Mouse (Mus musculus) small intestine, adult 2 months (tissue): ENCODE measurements around the gene Tmem234. TPM values are rescaled to one million over a fixed set of nuclear protein-coding genes. Genes with fewer than 3 reads are reported as not detected.

Experiments
- H3K27ac ChIP-seq: fragments of 200-500 bp; 2 replicates; pipeline ENCODE4 v1.5.1; 2012; ENCODE audit warnings: low read depth, low read length, control low read depth, inconsistent platforms; ENCODE audit not compliant: insufficient read depth
- H3K27me3 ChIP-seq: fragments of 200-500 bp; 2 replicates; pipeline ENCODE4 v1.6.1; 2012; ENCODE audit warnings: mild to moderate bottlenecking, moderate library complexity, low read length, inconsistent platforms; ENCODE audit not compliant: control insufficient read depth, insufficient read depth
- H3K36me3 ChIP-seq: fragments of 200-500 bp; 2 replicates; pipeline ENCODE4 v1.6.1; 2012; ENCODE audit warnings: mild to moderate bottlenecking, low read length, control low read depth, inconsistent platforms; ENCODE audit not compliant: control insufficient read depth, insufficient read depth
- H3K4me1 ChIP-seq: fragments of 200-500 bp; 2 replicates; pipeline ENCODE4 v1.6.1; 2012; ENCODE audit warnings: low read length, inconsistent platforms, mixed read lengths; ENCODE audit not compliant: control insufficient read depth, insufficient read depth, insufficient read length
- H3K4me3 ChIP-seq: fragments of 200-500 bp; 2 replicates; pipeline ENCODE4 v1.5.1; 2012; ENCODE audit warnings: low read depth, mild to moderate bottlenecking, control low read depth, inconsistent platforms, low read length, moderate library complexity
- CTCF ChIP-seq: fragments of 200-500 bp; IDR thresholded peaks from 2 replicates; pipeline ENCODE4 v1.5.1; 2012; ENCODE audit warnings: low read depth, mild to moderate bottlenecking, control low read depth, inconsistent platforms, low read length, moderate library complexity, mixed read lengths; ENCODE audit not compliant: insufficient replicate concordance, insufficient read length; ENCODE audit errors: extremely low read depth
- POLR2A ChIP-seq: fragments of 200-500 bp; IDR thresholded peaks from 2 replicates; pipeline ENCODE4 v1.6.1; 2012; ENCODE audit warnings: low read depth, mild to moderate bottlenecking, control low read depth, inconsistent platforms, low read length, moderate library complexity
- WGBS: fragments of 180-500 bp; shearing (Covaris S2); methylation state at CpG from one replicate; pipeline ENCODE4 v1.1.7; 2018; 5-methylcytosine and 5-hydroxymethylcytosine counted together
- polyA plus RNA-seq: library from polyadenylated mRNA; depleted of rRNA; stranded (reverse); fragments of >200 nt; gene quantifications from 2 replicates; pipeline ENCODE4 v1.2.3, GENCODE M21; 2012

The Tmem234 gene
- polyA plus RNA-seq, 1 experiment: 132 TPM

GRCm38 (mm10) chr4:129558321-129558955 is 42.0 kb upstream of the Tmem234 start:
- H3K27me3 ChIP-seq: no peaks in the 10 kb centered on the region
- 82% methylated on average over 12 of the region's 12 CpGs for WGBS
- H3K36me3 ChIP-seq: no peaks in the 10 kb centered on the region
- no peak overlapping the region for H3K27ac ChIP-seq
- no peak overlapping the region for H3K4me3 ChIP-seq
- TF ChIP-seq CTCF: no peak
- no peak for TF ChIP-seq POLR2A
- H3K4me1 ChIP-seq: peaks cover 15% of the 10 kb centered on the region

DNA sequence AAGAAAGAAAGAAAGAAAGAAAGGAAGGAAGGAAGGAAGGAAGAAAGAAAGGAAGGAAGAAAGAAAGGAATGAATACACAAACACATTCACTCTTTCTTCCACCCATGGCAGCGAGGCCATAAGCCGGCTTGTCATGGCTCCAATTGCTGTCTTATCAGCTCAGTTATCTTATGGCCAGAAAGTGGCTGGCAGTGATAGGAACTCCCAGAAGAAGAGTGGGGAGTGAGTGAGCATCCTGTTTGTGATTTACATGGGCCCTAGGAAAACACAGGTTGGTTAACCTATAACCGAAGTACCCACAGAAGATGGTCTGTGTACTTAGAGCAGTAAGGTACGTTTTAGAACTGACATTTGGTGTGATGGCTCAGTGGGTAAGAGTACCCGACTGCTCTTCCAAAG is 39.3 kb upstream of the Tmem234 start:
- WGBS: 54% methylated on average over 5 of the region's 5 CpGs
- no peak overlapping the region for H3K4me3 ChIP-seq
- H3K27me3 ChIP-seq: no peaks in the 10 kb centered on the region
- TF ChIP-seq CTCF (no peak), POLR2A (no peak)
- H3K27ac ChIP-seq: no peak overlapping the region
- H3K36me3 ChIP-seq: no peaks in the 10 kb centered on the region
- peaks cover 11% of the 10 kb centered on the region; the same call in 1 of the 2 replicates for H3K4me1 ChIP-seq

DNA sequence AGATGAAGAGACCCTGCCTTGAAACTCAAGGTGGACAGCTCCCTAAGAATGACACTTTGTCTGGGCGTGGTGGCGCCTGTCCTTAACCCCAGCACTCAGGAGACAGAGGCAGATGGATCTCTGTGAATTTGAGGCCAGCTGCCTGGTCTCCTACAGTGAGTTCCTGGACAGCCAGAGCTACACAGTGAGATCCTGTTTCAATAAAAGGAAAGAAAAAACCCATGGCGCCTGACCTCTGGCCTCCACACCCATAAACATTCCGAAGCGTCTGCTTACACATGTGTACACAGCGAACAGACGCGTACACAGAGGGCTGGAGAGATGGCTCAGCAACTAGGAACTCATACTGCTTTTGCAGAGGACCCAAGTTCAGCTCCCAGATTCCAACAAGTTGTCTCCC is 36.8 kb upstream of the Tmem234 start:
- H3K27me3 ChIP-seq: no peaks in the 10 kb centered on the region
- H3K36me3 ChIP-seq: no peaks in the 10 kb centered on the region
- H3K4me3 ChIP-seq: no peak overlapping the region
- H3K27ac ChIP-seq: no peak overlapping the region
- TF ChIP-seq CTCF (no peak), POLR2A (no peak)
- peaks cover 6% of the 10 kb centered on the region; the same call in 1 of the 2 replicates for H3K4me1 ChIP-seq
- WGBS: 28% methylated on average over 8 of the region's 8 CpGs

- WGBS: 64% methylated on average over 6 of the region's 6 CpGs
- TF ChIP-seq POLR2A: no peak
- TF ChIP-seq CTCF: no peak
- Histone ChIP-seq H3K27ac (no peak overlapping the region), H3K4me3 (no peak overlapping the region), H3K27me3 (no peaks in the 10 kb centered on the region), H3K4me1 (peaks cover 6% of the 10 kb centered on the region; the same call in 1 of the 2 replicates), H3K36me3 (no peaks in the 10 kb centered on the region)
Observed at GRCm38 (mm10) chr4:129565139-129565538, 35.3 kb upstream of the Tmem234 start.

DNA sequence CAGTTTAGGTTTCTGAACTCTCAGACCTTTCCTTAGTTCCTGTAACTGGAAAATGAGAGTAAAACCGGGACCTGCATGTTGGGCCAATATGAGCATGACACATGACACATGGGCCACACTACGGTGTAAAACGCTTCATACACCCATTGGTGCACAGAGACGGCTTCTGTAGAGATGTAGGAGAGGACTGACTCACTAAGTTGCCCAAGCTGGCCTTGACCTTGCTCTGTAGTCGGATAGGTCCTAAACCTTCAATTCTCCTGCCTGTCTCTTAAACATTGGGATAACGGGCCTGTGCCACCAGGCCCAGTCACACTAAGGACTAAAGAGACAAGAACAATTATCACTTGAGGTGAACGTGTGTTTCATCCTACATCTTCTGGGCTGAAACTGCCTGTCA is 32.1 kb upstream of the Tmem234 start:
- Histone ChIP-seq H3K27ac (no peak overlapping the region), H3K4me3 (no peak overlapping the region), H3K36me3 (no peaks in the 10 kb centered on the region), H3K27me3 (no peaks in the 10 kb centered on the region), H3K4me1 (peaks cover 6% of the 10 kb centered on the region; the same call in 1 of the 2 replicates)
- WGBS: 88% methylated on average over 7 of the region's 7 CpGs
- no peak for TF ChIP-seq POLR2A
- no peak for TF ChIP-seq CTCF

GRCm38 (mm10) chr4:129570028-129570427 is 30.4 kb upstream of the Tmem234 start:
- 73% methylated on average over 6 of the region's 6 CpGs for WGBS
- no peak overlapping the region for H3K27ac ChIP-seq
- no peak for TF ChIP-seq CTCF
- no peak for TF ChIP-seq POLR2A
- H3K4me3 ChIP-seq: no peak overlapping the region
- H3K27me3 ChIP-seq: no peaks in the 10 kb centered on the region
- H3K36me3 ChIP-seq: no peaks in the 10 kb centered on the region
- no peaks in the 10 kb centered on the region for H3K4me1 ChIP-seq

GRCm38 (mm10) chr4:129571551-129572084 is 28.9 kb upstream of the Tmem234 start:
- TF ChIP-seq POLR2A: no peak
- TF ChIP-seq CTCF: no peak

More at GRCm38 (mm10) chr4:129571551-129572084, 28.9 kb upstream of the Tmem234 start:
- Histone ChIP-seq H3K27ac (peak overlapping the region; percentile 28; the same call in 1 of the 2 replicates), H3K4me1 (no peaks in the 10 kb centered on the region), H3K27me3 (no peaks in the 10 kb centered on the region), H3K36me3 (no peaks in the 10 kb centered on the region), H3K4me3 (no peak overlapping the region; the same call in 1 of the 2 replicates)
- WGBS: 71% methylated on average over 8 of the region's 8 CpGs
